Mouse (Mus musculus) telencephalon, adult 2 months (tissue): ENCODE results near the gene Slc2a4.

Source experiments
- DNase-seq: peaks from one replicate; pipeline ENCODE4 v3.0.0-alpha.2; 2011; ENCODE audit warnings: low read depth, low spot score

Gene Slc2a4

GRCm38 (mm10) chr11:69948066-69948762 lies at the start of gene Slc2a4:
Gene Slc2a4 (minus strand): TSS chr11:69948188.
- DNase-seq = no peak

DNA sequence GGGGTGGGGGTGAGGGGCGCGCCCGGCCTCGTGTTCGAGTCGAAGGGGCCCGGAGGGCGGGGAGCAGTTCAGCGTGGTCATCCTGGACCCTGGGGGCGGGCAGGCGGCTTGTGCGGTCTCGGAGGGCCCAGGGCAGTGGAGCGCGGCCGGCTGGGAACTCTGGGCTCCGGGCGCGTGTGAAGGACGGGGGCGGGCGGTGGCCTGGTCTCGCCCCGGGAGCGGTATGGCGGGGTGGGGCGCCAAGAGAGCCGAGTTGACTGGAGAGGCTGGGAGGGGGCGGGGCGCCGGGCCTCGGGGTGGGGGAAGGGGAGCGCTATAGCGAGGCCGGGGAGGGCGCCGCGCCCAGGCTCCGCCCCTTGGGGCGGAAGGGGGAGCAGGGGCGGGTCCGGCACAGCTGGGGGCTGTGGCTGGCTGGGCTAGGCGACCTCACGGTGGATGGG lies 49.1 kb upstream of the Slc2a4 start:
- DNase-seq = no peak

GRCm38 (mm10) chr11:69996161-69997061 lies 48.4 kb upstream of the Slc2a4 start:
- no peak for DNase-seq

DNA sequence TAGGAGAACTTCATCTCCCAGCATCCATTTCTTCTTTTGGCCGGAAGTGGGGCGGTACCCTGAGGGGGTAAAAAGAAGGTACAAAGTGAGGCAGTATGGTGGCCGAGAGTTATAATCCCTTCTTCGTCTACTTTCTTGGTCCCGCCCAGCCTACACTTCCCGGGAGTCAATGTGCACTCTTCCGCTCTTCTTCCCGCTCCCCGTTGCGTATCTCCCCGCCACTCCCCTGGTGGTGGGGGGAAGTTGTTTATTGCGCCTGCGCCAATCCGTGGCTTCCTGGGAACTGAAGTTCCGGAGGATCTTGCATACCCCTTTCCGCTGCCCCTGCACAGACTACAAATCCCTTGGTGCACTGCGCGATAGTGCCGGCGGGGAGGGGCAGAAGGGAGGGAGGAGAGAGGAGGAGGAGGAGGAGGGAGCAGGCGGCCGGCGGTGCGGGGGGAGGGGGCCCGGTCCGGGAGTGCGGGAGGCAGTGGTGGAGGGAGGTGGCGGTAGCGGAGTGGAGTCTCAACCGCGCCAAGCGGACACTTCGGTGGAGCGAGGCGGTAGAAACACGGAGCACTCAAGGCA lies 47.5 kb upstream of the Slc2a4 start, which contains the start of gene Phf23:
Gene Phf23 (plus strand): TSS at position 387 of the 570 bp plus-strand sequence.
- peak; percentile 99 for DNase-seq

GRCm38 (mm10) chr11:69994401-69995090 lies 46.6 kb upstream of the Slc2a4 start:
- no peak for DNase-seq

- DNase-seq = no peak
Observed at GRCm38 (mm10) chr11:69992932-69993331, 44.9 kb upstream of the Slc2a4 start.

DNA sequence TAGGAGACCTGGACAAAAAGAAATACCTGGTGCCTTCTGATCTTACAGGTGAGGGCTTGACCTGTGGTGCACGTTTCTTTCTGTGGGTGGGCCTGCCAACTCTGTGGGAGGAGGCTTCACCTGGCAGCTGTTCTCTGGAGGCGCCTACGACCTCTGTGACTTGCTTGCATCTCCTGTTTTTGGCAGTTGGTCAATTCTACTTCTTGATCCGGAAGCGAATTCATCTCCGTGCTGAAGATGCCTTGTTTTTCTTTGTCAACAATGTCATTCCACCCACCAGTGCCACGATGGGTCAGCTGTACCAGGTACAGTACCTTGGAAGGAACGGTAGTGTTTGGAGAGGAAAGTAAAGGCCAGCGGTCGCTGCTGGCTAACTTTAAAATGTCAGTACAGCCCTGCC lies 44.4 kb upstream of the Slc2a4 start:
- DNase-seq = no peak

- DNase-seq = no peak
Observed at GRCm38 (mm10) chr11:69991711-69992110, 43.7 kb upstream of the Slc2a4 start.

- DNase-seq = peak; percentile 98
Observed at GRCm38 (mm10) chr11:69990850-69991691, 43.1 kb upstream of the Slc2a4 start, which contains the start of gene Gabarap. Gene Gabarap (plus strand): TSS chr11:69991143.

DNA sequence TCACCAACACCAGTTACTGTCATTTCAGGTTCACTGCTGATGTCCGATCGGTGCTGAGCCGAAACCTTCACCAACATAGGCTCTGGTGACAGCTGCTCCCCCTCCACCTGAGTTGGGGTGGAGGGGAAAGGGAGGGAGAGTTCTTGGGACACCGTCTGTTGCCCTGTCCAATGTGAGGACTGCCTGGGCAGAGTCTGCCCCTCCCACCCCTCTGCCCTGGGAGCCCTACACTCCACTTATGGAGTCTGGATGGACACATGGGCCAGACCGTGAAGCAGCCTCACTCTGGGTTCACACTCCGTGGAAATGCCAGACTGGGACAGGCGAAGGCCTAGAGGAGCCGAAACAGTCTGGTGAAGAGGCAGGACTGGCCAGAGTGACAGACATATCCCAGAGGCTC lies 42.0 kb upstream of the Slc2a4 start:
- DNase-seq = no peak

- DNase-seq = no peak
Observed at GRCm38 (mm10) chr11:69984431-69984830, 36.4 kb upstream of the Slc2a4 start.

DNA sequence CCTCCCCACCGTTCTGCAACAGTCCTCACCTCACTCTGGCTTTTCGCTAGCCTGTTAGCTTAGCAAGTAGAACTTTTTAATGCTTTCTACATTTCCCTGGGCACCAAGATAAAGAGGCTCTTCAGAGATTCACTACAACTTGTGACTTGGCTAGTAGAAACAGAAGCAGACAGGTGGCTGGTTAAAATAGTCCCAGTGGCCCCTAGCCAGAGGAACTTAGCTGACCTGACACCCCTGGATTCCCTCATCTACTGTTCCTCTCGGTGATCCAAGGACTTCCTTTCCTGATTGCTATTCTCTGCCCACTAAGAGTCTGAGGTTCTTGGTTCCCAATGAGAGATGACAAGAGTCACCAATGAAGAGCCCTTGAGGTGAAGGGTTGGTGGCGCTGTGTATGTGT lies 35.4 kb upstream of the Slc2a4 start:
- DNase-seq = no peak

- no peak for DNase-seq
Observed at GRCm38 (mm10) chr11:69982877-69983276, 34.9 kb upstream of the Slc2a4 start.

DNA sequence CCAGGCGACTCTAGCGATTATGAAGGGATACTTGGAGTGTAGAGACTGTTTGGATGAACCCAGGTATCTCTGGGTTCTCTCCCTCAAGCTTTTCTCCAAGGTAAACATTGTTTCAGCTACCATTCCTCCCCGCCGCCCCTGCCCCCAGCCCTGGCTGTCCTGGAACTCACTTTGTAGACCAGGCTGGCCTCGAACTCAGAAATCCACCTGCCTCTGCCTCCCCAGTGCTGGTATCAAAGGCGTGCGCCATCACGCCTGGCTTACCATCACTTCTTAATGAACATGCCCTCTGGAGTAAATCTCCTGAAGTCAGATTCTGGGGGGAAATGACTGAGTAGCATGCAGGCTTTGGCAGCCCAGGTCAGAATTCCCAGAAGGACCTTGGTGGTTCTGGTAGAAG lies 34.2 kb upstream of the Slc2a4 start, which contains the start of gene Elp5:
Gene Elp5 (minus strand): TSS at position 293 of the 400 bp plus-strand sequence.
- no peak for DNase-seq

DNA sequence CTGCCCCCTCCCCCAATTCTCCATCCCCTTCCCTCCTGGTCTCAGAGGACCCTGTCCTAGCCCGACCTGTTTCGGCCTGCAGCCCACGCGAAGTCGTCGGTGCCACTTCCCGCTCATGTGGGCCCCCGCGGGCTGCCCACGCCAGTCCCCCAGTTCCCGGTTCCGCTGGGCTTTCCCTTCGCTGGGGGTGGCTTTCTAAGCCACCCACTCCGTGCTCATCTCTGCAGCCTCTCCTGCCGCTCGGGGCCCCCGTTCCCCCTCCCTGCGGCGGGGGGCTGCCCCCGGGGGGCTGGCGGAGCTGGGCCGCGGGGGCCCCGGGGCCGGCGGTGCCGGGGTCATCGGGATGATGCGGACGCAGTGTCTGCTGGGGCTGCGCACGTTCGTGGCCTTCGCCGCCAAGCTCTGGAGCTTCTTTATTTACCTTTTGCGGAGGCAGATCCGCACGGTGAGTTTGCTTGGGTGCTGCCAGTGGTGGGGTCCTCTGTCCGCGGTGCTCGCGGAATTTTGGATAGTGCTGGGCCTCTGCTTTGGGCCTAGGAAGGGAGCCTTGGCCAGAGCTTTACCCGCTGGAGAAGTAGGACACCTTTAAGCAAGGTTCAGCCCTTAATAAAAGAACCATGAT lies 33.3 kb upstream of the Slc2a4 start, which contains the start of gene Ctdnep1:
Gene Ctdnep1 (plus strand): TSS at position 16 of the 622 bp plus-strand sequence.
- no peak for DNase-seq

DNA sequence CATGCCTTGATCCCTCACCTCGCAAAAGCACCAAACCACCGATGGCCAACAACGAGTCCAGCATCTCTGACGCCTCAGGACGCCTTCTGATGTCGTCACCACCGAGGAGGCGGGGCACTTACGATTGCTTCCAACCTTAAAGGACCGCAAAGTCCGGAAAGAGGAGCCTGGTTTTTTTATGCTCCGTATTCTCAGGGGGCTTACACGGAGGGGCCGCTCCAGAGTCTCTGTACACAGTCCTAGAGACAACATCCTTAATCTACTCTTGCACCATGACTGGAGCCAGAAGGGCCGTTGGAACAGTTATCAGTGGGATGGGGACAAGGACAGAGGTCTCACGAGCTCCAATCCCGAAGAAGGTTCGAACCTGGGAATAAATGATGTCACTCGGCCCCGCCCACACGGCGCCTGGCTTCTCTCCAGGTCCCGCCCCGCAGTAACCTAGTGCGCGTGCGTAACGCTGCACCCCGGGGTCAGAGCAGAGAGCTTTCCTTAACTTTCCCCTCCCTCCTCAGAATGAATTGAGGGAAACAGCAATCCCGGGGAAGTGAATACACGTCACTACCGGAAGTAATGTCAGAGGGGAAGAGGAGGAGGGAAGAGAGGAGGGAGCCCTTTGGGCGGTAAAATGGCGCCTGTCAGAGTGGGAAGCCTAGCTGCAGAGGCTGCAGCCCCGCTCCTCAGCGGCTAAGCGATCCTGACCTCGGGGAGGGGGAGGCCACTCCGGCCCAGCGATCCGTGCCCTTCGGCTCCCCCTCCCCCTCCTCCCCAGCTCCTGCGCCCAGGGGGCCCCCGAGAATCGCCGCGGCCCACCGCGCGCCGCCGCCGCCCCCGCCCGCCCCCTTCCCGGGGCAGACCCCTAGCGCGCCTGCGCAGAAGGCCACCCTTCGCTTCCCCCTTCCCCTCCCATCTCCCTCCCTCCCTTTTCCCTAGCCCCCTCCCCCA lies 32.5 kb upstream of the Slc2a4 start:
- DNase-seq = peak; percentile 99

- no peak for DNase-seq
Observed at GRCm38 (mm10) chr11:69979827-69980195, 31.8 kb upstream of the Slc2a4 start.

DNA sequence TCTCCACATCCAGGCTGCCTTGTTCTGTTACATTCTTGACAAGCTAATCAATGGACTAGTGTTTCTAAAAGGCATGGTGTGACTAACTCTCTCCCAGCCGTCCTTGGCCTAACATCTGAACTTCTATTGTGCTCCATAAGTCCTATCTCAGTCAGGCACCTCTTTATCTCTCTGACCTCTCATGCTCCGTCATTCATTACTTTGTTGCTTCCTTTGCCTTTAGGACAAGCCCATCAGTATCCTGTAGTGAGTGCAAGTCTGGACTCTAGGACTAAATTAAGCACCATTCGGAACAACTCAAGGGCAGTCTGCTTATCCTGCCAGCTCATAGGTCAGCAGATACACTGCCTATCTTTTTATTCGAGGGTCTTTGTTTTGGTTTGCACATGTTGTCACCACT lies 28.3 kb upstream of the Slc2a4 start:
- no peak for DNase-seq

- no peak for DNase-seq
Observed at GRCm38 (mm10) chr11:69974907-69975306, 26.9 kb upstream of the Slc2a4 start.
